Mouse (Mus musculus): ENCODE data around the gene Pih1d2.

DNA sequence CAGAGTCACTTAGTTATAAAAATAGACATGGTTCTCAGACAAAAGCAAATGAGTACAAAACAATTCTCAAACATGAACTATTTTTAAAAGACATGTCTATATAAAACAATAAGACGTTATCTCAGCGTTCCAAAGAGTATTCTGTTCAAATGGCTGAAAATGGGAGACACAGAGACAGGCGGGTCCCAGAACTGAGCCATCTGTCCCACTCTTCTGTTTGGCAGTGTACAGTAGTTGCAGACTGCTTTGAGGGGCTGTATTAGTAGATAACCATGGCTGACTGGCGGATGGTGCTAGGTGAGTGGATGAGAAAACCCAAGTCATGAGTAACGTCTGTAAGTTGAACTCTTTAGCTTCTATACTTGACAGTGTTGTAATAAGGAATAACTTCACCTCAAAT is 47.7 kb downstream of the Pih1d2 start:
- TF ChIP-seq POLR2A (IDR thresholded peaks at IDR 0.05; ENCODE audit: borderline replicate concordance, low read depth, low read length) (no peak), CTCF (IDR thresholded peaks at IDR 0.05; ENCODE audit: low read depth, low read length) (no peak)
